Mouse (Mus musculus): ENCODE data around the gene Pkn3. TPM values are rescaled to one million over a fixed set of nuclear protein-coding genes. Genes with fewer than 3 reads are reported as not detected.
"Not testable (repeated sequence)": the region's sequence is repeated elsewhere in the genome, so short reads cannot be mapped to it uniquely, and the experiment has no call there.

Gene Pkn3
- polyA plus RNA-seq, 1 experiment from 2014 or later = 12.1 TPM

DNA sequence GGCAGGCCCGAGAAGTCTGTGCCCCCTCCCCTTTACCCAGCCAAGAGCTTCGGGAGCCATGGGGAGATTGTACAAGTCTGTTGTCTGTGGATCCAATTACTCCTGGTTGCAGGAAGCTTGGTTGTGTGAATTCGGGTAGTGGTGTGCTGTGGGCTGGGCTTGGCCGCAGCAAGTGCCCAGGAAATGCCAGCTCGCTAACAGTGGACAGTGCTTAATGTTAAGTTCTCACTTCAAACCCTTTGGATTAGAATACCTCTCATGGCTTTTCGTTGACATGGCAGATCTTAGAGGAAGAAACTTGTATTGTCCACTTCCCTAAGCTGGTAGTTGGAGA is 56.9 kb downstream of the Pkn3 start:
- DNase-seq (ENCODE audit: low spot score) (no peak), ATAC-seq (replicated peaks; ENCODE audit: low FRiP score) (peak; percentile 14; the same call in 1 of the 2 replicates)
- Histone ChIP-seq H3K4me2 (ENCODE audit: low read depth, low read length, severe bottlenecking) (peak overlapping the region; percentile 93), H3K9me3 (ENCODE audit: control insufficient read depth, low read length) (no peaks in the 10 kb centered on the region), H3K27me3 (ENCODE audit: control insufficient read depth, insufficient read depth, low read length) (no peaks in the 10 kb centered on the region), H3K9ac (ENCODE audit: low read length) (peak overlapping the region; percentile 83), H3K4me1 (replicated peaks; ENCODE audit: control insufficient read depth, insufficient read depth, low read length) (peaks cover 13% of the 10 kb centered on the region), H3K27ac (ENCODE audit: low read depth, low read length) (no peak overlapping the region), H3K4me3 (ENCODE audit: low read depth, low read length) (peak overlapping the region; percentile 88), H3K36me3 (ENCODE audit: control insufficient read depth, insufficient read depth, low read length) (no peaks in the 10 kb centered on the region)
- WGBS = 32% methylated on average over 6 of the region's 6 CpGs

DNA sequence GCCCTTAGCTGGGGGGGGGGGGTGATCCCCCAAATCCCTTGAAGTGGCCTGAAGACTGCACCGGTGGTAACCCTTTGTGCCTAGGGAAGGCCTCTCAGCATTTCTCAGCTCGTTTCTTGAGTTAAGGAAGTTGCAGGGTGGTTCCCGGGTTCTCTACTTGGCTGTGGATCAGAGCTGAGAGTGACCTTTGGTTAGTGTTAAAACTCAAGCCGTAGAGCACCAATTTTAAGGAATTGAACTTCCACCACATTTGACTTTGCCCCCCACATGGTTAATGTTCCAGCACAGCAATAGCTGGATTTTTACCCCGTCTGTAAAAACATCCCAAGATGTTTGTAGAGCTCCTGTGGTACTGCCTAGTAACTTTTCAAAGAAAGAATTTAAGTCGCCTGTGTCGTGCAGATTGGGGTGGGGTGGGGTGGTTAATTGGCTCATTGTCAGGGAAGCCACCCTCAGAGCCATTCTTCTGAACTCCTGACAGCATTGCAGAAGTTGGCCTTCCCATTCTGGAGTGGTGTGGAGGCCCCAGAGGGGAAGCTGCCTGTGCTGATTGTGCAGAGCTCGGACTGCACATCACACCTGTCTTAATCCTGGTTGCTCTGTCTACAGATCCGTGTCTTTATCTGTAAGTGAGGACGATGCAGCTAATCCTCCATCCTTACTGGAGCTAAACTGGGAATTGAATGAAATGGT is 57.6 kb downstream of the Pkn3 start:
- Histone ChIP-seq H3K27ac (ENCODE audit: low read depth, low read length) (no peak overlapping the region), H3K27me3 (ENCODE audit: control insufficient read depth, insufficient read depth, low read length) (no peaks in the 10 kb centered on the region), H3K4me3 (ENCODE audit: low read depth, low read length) (peak overlapping the region; percentile 88), H3K36me3 (ENCODE audit: control insufficient read depth, insufficient read depth, low read length) (no peaks in the 10 kb centered on the region), H3K4me1 (replicated peaks; ENCODE audit: control insufficient read depth, insufficient read depth, low read length) (peaks cover 13% of the 10 kb centered on the region), H3K4me2 (ENCODE audit: low read depth, low read length, severe bottlenecking) (peak overlapping the region; percentile 93; the same call in 1 of the 2 replicates), H3K9ac (ENCODE audit: low read length) (peak overlapping the region; percentile 83), H3K9me3 (ENCODE audit: control insufficient read depth, low read length) (no peaks in the 10 kb centered on the region)
- ATAC-seq (replicated peaks; ENCODE audit: low FRiP score) = no peak
- DNase-seq (ENCODE audit: low spot score) = no peak
- 62% methylated on average over 10 of the region's 10 CpGs for WGBS

DNA sequence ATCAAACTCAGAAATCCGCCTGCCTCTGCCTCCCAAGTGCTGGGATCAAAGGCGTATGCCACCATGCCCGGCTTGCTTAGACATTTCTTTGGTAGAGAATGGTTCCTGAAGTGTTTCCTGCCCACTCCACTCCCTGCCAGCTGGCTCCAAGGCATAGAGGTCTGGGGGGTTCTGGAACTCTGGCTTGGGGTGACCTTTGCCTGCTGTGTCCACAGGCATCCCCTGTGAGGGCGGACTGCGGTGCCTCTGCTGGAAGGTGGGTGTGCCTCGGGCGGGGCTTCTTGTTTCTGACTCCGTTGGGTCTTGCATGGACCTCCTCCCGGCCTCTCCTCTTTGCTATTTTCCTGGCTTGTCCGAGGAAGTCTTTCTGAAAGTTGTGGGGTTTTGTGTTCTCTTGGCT is 59.0 kb downstream of the Pkn3 start:
- H3K36me3 ChIP-seq (ENCODE audit: control insufficient read depth, insufficient read depth, low read length) = no peaks in the 10 kb centered on the region; the same call in 1 of the 2 replicates
- no peaks in the 10 kb centered on the region for H3K9me3 ChIP-seq (ENCODE audit: control insufficient read depth, low read length)
- no peak for ATAC-seq (replicated peaks; ENCODE audit: low FRiP score)
- H3K27ac ChIP-seq (ENCODE audit: low read depth, low read length) = no peak overlapping the region
- no peak for DNase-seq (ENCODE audit: low spot score)
- no peak overlapping the region for H3K4me3 ChIP-seq (ENCODE audit: low read depth, low read length)
- peaks cover 13% of the 10 kb centered on the region for H3K4me1 ChIP-seq (replicated peaks; ENCODE audit: control insufficient read depth, insufficient read depth, low read length)
- no peak overlapping the region for H3K4me2 ChIP-seq (ENCODE audit: low read depth, low read length, severe bottlenecking)
- 91% methylated on average over 10 of the region's 10 CpGs for WGBS
- no peak overlapping the region for H3K9ac ChIP-seq (ENCODE audit: low read length)
- no peaks in the 10 kb centered on the region for H3K27me3 ChIP-seq (ENCODE audit: control insufficient read depth, insufficient read depth, low read length)

- H3K4me3 ChIP-seq (ENCODE audit: low read depth, low read length); H3K27ac ChIP-seq (ENCODE audit: low read depth, low read length); H3K4me2 ChIP-seq (ENCODE audit: low read depth, low read length, severe bottlenecking); ATAC-seq (replicated peaks; ENCODE audit: low FRiP score); H3K9ac ChIP-seq (ENCODE audit: low read length); H3K9me3 ChIP-seq (ENCODE audit: control insufficient read depth, low read length); H3K36me3 ChIP-seq (ENCODE audit: control insufficient read depth, insufficient read depth, low read length); H3K4me1 ChIP-seq (replicated peaks; ENCODE audit: control insufficient read depth, insufficient read depth, low read length); H3K27me3 ChIP-seq (ENCODE audit: control insufficient read depth, insufficient read depth, low read length); DNase-seq (ENCODE audit: low spot score): not testable (repeated sequence)
- 92% methylated on average over 4 of the region's 4 CpGs for WGBS
Measured at GRCm38 (mm10) chr2:30140021-30140420, 62.5 kb downstream of the Pkn3 start.

Other genes with a start within 250 kb of the Pkn3 start
- gene Cercam, start 208.5 kb upstream of the Pkn3 start, polyA plus RNA-seq (2014; fragmentation: Nextera tagmentation; extraction: Ambion mirVana) = 13.3 and 14.1 TPM in 2 replicates
- 118 and 132 TPM in 2 replicates for gene Odf2, start 188.5 kb upstream of the Pkn3 start, polyA plus RNA-seq (2014; fragmentation: Nextera tagmentation; extraction: Ambion mirVana)
- gene Gle1, start 142.3 kb upstream of the Pkn3 start, polyA plus RNA-seq (2014; fragmentation: Nextera tagmentation; extraction: Ambion mirVana) = 68.0 and 69.8 TPM in 2 replicates
- 135 and 147 TPM in 2 replicates for gene Sptan1, start 112.1 kb upstream of the Pkn3 start, polyA plus RNA-seq (2014; fragmentation: Nextera tagmentation; extraction: Ambion mirVana)
- 35.9 and 39.6 TPM in 2 replicates for gene Wdr34, start 28.8 kb upstream of the Pkn3 start, polyA plus RNA-seq (2014; fragmentation: Nextera tagmentation; extraction: Ambion mirVana)
- 817 and 824 TPM in 2 replicates for gene Set, start 20.3 kb upstream of the Pkn3 start, polyA plus RNA-seq (2014; fragmentation: Nextera tagmentation; extraction: Ambion mirVana)
- gene Zdhhc12, start 16.0 kb downstream of the Pkn3 start, polyA plus RNA-seq (2014; fragmentation: Nextera tagmentation; extraction: Ambion mirVana) = 27.1 and 35.4 TPM in 2 replicates
- 8.0 and 8.1 TPM in 2 replicates for gene Zer1, start 46.9 kb downstream of the Pkn3 start, polyA plus RNA-seq (2014; fragmentation: Nextera tagmentation; extraction: Ambion mirVana)
- 11.6 and 15.2 TPM in 2 replicates for gene Tbc1d13, start 56.1 kb downstream of the Pkn3 start, polyA plus RNA-seq (2014; fragmentation: Nextera tagmentation; extraction: Ambion mirVana)
- 14.4 and 16.4 TPM in 2 replicates for gene Endog, start 93.8 kb downstream of the Pkn3 start, polyA plus RNA-seq (2014; fragmentation: Nextera tagmentation; extraction: Ambion mirVana)
- 79.7 and 81.7 TPM in 2 replicates for gene Spout1, start 100.8 kb downstream of the Pkn3 start, polyA plus RNA-seq (2014; fragmentation: Nextera tagmentation; extraction: Ambion mirVana)
- 8.4 and 9.6 TPM in 2 replicates for gene Kyat1, start 128.2 kb downstream of the Pkn3 start, polyA plus RNA-seq (2014; fragmentation: Nextera tagmentation; extraction: Ambion mirVana)
- 50.7 and 54.5 TPM in 2 replicates for gene Lrrc8a, start 160.0 kb downstream of the Pkn3 start, polyA plus RNA-seq (2014; fragmentation: Nextera tagmentation; extraction: Ambion mirVana)
- gene Gm28035, start 162.9 kb downstream of the Pkn3 start, polyA plus RNA-seq (2014; fragmentation: Nextera tagmentation; extraction: Ambion mirVana) = 0.20 and 0.28 TPM in 2 replicates
- gene Phyhd1, start 188.5 kb downstream of the Pkn3 start, polyA plus RNA-seq (2014; fragmentation: Nextera tagmentation; extraction: Ambion mirVana) = 3.8 and 3.9 TPM in 2 replicates
- gene Gm28038, start 203.4 kb downstream of the Pkn3 start, polyA plus RNA-seq (2014; fragmentation: Nextera tagmentation; extraction: Ambion mirVana) = not detected in 2 replicates
- gene Dolk, start 208.7 kb downstream of the Pkn3 start, polyA plus RNA-seq (2014; fragmentation: Nextera tagmentation; extraction: Ambion mirVana) = 26.2 and 26.3 TPM in 2 replicates
- 65.8 and 67.0 TPM in 2 replicates for gene Nup188, start 208.7 kb downstream of the Pkn3 start, polyA plus RNA-seq (2014; fragmentation: Nextera tagmentation; extraction: Ambion mirVana)

All from forebrain, embryonic 11.5 days (tissue).